Mouse (Mus musculus): ENCODE results near the gene Dnah6.

DNA sequence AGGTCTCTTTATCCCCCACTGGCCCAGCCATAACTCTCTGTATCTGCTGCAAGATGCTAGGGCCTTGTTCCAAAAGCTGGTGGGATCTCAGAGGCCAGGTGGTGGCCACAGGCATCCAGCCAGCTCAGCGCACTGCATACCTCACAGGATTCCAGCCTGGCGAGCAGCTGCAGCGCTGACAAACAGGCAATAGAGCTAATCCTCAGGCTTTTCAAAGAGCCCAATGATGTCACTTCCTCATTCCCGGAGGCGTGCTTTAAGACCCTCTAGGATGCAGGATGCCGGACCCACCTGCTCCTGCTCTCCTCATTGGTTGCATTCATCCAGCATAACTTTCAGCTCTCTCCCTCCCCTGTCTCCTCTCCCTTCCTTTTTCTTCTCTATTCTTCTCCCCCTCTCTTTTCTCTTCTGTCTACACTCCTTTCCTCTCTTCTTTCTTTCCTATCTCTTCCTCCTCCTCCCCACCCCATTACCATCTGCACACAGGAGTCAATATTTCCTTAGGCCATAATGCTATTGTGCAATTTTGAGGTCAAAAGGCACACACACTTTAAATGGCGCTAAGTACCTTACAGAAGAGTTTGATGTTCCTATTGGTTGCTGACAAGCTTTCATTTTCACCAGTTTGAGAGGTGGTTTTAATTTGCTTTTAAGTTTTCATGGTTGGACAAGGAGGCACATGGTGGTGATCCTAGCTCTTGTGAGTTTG lies 232.3 kb downstream of the Dnah6 start:
- TF ChIP-seq JUN (IDR thresholded peaks at IDR 0.05; ENCODE audit: insufficient read depth, low read depth, low read length) = no peak
- no peak for TF ChIP-seq POLR2A (IDR thresholded peaks at IDR 0.05; ENCODE audit: low read depth, low read length)
- TF ChIP-seq ZMIZ1 (IDR thresholded peaks at IDR 0.05; ENCODE audit: low read depth, low read length) = no peak
- no peak for TF ChIP-seq TCF12 (IDR thresholded peaks at IDR 0.05; ENCODE audit: low read depth, low read length)
- no peak for TF ChIP-seq CTCF (conservative IDR thresholded peaks at IDR 0.05 in 1 of 2, IDR thresholded peaks at IDR 0.05 in 1 of 2; ENCODE audit: low read depth in 2 of 2, low read length in 2 of 2)
- no peak for TF ChIP-seq EP300 (IDR thresholded peaks at IDR 0.05; ENCODE audit: low read length)
- no peak for TF ChIP-seq POLR2AphosphoS2 (IDR thresholded peaks at IDR 0.05; ENCODE audit: low read depth, low read length)
- no peak for TF ChIP-seq MAZ (IDR thresholded peaks at IDR 0.05; ENCODE audit: low read depth, low read length)
- no peak for TF ChIP-seq USF1 (IDR thresholded peaks at IDR 0.05; ENCODE audit: low read depth, low read length)
- no peak for TF ChIP-seq MAX (IDR thresholded peaks at IDR 0.05; ENCODE audit: low read length)
- no peak for TF ChIP-seq MAFK (IDR thresholded peaks at IDR 0.05; ENCODE audit: insufficient replicate concordance, low read length)
- TF ChIP-seq CHD2 (IDR thresholded peaks at IDR 0.05; ENCODE audit: low read length) = no peak
- no peak for TF ChIP-seq IRF4 (IDR thresholded peaks at IDR 0.05; ENCODE audit: low read depth, low read length)
